Mouse (Mus musculus) frontal cortex, postnatal 25 days (tissue): ENCODE measurements around the gene Vim.
A peak's percentile ranks its signal among the peaks of the same experiment; 100 is the strongest.
"Not testable (repeated sequence)": the region's sequence is repeated elsewhere in the genome, so short reads cannot be mapped to it uniquely, and the experiment has no call there.

ENCODE experiments used
- DNase-seq, 2 experiments: peaks; one replicate each; pipeline ENCODE4 v3.0.0; 2022; ENCODE audit warnings: low spot score in 2 of 2

Gene Vim

DNA sequence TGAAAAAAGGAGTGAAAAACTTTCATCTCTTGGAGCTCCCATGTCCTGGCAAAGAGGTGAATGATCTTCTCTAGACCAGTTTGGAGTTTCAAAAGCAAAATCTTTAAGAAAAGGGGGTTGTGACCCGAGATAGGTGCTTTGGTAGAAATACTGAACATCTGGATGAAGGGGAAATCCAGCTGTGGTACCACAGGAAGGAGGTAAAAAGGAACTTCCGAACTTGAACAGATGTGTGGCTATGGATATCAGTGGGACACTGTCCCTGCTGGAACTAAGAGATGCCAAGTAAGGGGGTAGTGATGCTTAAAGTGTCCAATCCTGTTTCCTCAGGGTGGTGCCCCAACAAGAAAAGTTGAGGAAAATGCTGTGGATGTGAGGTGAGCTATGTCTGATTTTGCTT, 3.6 kb upstream of the Vim start:
- DNase-seq = no peak

DNA sequence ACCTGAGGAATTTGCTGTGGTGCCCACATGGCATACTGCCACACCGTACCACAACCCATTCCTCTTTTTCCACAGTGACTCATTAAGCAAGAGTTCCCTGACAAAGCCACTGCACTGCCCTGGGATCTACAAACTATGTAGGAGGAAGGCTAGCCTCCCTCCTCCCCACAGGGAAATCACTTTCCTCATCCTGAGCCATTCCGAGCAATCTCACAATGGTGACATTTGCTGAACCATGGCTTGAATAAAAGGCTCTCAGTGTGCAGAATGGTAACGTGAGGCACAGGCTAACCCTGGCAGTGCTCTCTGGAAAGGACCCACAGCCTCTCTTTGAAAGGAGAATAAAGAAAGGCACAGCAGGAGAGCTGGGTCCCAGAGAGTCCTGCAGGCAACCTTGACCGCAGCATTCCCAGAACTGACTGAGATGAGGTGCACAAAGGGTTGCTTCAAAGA, 1.6 kb upstream of the Vim start:
- DNase-seq = no peak

DNA sequence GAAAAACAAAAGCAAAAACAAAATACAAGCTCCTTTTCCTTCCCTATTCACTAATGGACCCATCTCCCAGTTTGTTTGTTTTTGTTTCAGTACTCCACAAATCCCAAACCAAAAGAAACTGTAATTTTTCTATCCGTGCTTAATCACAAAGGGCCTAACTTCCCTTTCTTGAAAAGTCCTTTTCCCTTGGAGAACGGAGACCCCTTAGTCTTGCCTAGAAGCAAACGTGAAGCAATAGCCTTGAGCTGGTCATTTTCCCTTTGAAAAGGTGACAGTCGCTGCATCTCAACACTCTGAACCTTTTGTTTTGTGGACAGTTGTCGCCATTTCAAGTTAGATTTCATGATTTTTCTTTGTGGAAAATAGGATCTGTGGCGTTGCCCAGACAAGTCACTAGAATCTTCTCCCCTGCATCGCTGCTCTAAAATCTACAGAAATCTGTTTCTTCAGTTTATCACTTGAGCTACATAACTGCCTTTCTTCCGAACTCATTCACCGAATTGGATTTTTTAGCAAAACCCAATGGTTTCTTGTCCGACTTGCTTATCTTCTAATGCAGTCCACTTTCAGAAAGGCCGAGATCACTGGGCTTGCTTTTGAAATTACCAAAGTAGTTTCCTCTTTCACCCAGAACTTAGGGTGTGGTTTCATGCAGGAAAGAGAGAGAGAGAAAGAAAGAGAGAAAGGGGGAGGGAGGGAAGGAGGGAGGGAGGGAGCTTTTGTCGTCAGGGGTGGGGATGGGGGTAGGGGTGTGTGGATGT, 900 bp upstream of the Vim start:
- DNase-seq = no peak

DNA sequence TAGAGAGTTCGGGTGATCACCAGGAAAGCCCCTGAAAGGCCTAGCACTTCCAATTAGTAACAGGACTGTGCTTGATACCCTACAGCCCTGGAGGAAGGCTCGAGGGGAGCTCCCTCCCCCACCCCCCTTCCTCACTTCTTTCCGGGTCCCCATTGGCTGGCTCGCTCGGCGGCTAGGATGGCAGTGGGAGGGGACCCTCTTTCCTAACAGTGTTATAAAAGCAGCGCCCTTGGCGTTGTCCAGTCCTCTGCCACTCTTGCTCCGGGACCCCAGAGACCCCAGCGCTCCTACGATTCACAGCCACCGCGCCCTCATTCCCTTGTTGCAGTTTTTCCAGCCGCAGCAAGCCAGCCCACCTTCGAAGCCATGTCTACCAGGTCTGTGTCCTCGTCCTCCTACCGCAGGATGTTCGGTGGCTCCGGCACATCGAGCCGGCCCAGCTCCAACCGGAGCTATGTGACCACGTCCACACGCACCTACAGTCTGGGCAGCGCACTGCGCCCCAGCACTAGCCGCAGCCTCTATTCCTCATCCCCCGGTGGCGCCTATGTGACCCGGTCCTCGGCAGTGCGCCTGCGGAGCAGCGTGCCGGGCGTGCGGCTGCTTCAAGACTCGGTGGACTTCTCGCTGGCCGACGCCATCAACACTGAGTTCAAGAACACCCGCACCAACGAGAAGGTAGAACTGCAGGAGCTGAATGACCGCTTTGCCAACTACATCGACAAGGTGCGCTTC, 506 bp downstream of the Vim start:
- peak in 1 of 2 experiments; percentile 14 for DNase-seq

DNA sequence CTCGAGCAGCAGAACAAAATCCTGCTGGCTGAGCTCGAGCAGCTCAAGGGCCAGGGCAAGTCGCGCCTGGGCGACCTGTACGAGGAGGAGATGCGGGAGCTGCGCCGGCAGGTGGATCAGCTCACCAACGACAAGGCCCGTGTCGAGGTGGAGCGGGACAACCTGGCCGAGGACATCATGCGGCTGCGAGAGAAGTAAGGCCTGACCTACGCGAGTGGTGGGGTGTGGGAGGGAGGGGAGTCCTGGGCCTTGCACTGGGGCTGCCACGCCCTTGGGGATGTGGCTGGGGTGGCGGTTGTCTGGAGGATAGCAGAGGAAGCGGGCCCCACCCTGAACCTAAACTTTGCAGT, 1.0 kb downstream of the Vim start:
- no peak for DNase-seq

DNA sequence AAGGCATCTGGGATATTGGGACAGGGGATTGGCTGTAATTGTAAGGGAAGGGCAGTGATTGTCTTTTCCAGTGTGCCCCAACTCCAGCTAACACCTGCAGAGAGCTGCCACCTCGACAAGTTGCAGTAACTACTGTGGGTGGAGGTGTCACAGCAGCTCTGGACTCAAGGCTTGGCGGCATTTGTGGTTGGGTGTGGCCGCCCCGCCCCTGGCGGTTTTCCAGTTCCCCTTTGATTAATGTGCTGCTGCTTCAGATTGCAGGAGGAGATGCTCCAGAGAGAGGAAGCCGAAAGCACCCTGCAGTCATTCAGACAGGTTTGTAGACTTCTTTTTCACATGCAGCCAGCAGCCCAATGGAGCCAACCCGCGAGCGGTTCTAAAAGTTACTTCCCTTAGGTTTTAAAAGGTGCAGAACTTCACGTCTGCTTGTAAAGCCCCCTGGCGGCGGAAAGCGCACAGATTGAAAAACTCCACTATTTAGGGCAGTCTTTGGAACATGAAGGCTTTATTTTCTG, 1.6 kb downstream of the Vim start:
- peak; percentile 69 to 70 for DNase-seq

DNA sequence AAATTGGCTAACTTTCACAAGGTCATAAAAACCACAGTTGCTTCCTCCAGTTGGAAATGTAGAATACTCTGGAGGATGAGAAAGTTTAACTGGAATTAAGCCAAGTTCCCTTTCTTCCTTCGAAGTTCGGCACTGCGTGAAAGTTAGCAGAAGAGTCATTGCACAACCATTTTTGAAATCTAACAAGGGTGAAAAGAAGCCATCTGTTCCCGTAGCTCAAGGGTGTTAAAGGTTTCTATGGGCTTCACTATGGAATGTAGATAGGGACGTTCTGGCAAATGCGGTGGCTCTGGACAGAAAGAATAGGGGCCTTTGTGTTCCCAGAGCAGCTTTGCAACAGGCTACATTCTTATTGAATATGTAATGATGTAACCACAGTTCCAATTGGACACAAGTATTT, 2.2 kb downstream of the Vim start:
- DNase-seq = no peak

DNA sequence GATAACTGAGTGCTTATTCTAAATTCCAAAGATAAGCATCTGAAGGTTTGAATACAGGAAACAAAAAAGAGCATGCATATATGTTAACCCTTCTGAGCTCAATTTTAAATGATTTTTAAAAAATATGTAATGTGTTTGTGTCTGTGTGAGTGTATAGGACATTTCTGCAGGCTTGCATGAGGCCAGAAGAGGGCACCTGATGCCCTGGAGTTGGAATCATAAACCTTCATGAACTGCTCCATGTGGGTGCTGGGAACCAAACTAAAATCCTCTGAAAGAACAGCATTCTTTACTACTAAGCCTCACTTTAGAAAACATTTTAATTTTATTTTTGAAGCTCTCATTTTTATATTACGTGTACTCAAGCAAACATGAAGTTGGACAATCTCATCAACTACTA, 3.7 kb downstream of the Vim start:
- DNase-seq = no peak

DNA sequence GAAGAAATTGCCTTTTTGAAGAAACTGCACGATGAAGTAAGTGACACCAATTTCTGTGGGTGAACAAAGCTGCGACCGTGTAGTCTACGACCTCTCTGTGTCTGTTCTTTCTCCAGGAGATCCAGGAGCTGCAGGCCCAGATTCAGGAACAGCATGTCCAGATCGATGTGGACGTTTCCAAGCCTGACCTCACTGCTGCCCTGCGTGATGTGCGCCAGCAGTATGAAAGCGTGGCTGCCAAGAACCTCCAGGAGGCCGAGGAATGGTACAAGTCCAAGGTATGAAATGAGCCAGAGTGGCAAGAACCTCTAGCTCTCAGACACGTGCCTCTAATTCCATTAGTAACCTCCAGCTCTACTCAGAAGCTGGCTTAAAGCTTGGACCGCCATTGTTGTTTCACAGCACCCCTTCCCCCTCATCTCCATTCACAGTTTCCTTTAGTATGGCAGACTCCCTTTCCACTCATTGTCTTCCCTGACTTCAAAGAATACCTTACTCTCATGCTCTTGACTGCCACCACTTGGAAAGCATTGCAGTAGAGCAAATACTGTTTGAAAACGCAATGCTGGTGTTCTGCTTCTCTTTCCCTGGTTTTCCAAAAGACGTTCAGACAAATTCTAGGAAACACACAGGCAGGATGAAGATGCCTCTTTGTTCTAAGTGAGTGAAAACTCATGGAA, 4.9 kb downstream of the Vim start:
- no peak for DNase-seq

DNA sequence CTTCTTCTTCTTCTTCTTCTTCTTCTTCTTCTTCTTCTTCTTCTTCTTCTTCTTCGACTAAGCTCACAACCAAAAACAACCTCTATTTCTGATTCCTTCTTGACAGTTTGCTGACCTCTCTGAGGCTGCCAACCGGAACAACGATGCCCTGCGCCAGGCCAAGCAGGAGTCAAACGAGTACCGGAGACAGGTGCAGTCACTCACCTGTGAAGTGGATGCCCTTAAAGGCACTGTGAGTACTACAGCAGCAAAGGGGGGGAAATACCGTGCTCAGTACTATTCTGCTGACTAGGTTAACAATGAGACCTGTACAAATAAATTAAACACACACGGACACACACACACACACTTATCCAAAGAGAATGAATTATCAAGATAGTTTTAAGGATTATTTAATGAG, 5.6 kb downstream of the Vim start:
- DNase-seq = no peak

DNA sequence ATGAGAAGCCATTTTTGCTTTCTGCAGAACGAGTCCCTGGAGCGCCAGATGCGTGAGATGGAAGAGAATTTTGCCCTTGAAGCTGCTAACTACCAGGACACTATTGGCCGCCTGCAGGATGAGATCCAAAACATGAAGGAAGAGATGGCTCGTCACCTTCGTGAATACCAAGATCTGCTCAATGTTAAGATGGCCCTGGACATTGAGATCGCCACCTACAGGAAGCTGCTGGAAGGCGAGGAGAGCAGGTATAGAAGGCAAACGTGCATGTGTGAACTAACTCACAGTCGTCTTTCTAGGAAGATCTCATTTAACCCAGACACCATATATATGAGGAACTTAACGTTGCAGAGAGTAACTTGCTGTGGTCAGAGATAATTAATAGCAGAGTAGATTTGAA, 6.3 kb downstream of the Vim start:
- DNase-seq = no peak

DNA sequence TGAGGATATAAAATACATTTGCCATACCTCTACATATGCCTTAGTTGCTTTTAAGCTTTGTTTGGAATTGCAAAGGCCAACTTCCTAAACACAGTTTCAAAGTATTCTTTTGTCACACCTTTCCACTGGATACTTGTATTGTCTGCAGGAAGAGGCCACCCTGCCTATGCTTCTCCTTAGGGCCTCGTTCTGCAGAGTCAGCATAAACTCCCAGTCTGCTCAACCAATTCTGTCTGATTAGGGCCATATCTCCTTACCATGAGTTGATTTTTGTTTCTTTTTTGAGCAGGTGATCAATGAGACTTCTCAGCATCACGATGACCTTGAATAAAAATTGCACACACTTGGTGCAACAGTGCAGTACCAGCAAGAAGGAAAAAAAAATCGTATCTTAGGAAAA, 8.5 kb downstream of the Vim start:
- no peak for DNase-seq

DNA sequence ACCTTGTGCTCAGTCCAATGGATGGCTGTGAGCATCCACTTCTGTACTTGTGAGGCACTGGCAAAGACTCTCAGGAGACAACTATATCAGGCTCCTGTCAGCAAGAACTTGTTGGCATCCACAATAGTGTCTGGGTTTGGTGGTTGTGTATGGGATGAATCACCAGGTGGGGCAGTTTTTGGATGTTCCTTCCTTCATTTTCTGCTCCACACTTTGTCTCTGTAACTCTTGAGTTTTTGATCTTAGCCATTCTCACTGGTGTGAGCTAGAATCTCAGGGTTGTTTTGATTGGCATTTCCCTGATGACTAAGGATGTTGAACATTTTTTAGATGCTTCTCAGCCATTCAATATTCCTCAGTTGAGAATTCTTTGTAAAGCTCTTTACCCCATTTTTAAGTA, 10.0 kb downstream of the Vim start:
- DNase-seq = not testable (repeated sequence)

DNA sequence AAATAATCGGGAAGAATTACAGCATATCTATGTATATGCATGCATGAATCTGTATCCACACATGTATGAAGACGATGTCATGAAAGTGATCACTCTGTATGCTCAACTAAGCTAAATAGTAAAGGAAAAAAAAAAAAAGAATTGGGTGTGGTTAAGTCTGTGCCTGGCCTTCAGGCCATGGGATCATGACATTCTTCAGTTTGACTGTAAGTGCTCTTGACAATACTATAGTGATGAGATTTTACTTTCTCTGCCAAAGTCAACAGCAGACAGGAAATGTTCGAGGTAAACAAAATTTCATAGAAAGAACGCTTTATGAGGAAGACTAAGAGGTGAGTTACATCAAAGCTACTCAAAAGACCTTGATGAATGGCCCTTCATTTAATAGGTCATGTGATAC, 19.6 kb downstream of the Vim start:
- DNase-seq = no peak

DNA sequence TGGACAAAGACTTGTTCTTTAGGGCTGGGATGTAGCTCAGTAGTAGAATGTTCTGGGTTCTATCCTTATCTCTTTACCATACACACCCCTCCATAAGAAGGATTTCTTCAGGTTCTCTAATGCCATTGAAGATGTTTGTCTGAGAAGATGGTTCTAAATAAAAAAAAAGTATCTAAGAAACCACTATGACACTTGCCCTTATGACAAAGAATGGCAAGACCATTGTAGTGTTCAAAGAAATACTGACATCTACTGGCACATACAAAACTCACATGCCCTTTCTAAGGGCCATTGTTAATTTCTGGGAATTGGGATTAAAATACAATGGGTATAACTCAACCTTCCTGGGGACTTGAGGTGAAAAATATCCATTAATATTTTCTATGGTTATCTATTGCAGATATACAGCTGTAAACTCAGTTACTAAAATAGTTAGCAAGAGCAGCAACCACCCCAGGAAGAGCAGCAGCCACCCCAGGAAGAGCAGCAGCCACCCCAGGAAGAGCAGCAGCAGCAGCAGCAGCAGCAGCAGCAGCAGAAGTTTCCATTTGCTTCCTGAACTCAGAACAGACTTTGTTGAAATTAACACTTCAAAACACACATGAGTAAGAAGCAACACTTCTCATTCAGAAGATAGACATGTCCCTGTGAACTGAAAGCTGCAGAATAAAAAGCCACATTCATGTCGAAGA, 23.4 kb downstream of the Vim start:
- DNase-seq = no peak

DNA sequence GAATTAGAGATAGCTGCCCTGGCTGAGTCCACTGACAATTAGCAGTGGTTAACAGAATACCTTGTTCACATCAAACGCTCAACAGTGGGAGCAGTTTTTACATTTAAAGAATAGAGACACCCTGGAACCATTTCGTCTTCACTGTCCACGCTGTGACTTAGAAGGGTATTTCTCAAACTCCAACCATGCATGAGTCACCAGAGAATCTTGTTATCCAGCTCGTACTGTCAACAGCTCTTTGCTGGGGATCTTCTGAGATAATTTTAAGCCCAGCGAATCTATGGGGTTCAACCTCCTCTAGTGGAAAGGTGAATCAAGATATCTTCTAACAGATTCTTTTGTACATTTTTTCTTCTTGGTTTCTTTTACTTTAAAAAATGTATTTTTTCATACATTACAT, 24.4 kb downstream of the Vim start:
- DNase-seq = no peak

DNA sequence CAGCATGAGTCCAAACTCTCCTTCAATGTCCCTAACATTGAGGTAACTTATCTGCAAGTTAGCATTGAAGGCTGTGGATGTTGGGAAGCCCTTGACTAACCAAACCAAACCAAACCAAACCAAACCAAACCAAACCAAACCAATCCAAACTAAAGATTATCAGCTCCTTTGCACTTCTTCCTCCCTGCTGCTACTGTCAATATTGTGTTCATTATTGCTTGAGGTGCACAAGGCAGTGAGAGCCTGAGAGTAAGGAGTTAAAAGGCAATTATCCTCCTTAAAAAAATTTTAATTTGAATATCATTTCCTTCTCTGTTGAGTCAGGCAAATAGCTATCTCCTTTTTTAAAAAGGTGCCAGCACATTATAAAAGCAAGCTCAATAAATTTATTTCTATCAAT, 29.4 kb downstream of the Vim start:
- DNase-seq = no peak

DNA sequence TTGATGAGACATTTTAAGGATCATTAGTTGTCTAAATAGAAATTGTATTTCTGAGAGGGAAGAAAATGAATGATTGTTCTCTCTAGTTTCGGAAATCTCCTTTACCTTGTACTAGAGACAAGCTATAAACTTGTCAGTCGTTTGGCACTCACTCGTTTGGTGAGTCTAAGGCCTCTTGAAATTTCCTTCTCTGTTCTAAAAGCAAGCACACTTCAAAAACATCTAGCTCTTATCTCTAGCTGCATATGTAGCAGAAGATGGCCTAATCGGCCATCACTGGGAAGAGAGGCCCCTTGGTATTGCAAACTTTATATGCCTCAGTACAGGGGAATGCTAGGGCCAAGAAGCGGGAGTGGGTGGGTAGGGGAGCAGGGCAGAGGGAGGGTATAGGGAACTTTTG, 29.9 kb downstream of the Vim start:
- not testable (repeated sequence) for DNase-seq

DNA sequence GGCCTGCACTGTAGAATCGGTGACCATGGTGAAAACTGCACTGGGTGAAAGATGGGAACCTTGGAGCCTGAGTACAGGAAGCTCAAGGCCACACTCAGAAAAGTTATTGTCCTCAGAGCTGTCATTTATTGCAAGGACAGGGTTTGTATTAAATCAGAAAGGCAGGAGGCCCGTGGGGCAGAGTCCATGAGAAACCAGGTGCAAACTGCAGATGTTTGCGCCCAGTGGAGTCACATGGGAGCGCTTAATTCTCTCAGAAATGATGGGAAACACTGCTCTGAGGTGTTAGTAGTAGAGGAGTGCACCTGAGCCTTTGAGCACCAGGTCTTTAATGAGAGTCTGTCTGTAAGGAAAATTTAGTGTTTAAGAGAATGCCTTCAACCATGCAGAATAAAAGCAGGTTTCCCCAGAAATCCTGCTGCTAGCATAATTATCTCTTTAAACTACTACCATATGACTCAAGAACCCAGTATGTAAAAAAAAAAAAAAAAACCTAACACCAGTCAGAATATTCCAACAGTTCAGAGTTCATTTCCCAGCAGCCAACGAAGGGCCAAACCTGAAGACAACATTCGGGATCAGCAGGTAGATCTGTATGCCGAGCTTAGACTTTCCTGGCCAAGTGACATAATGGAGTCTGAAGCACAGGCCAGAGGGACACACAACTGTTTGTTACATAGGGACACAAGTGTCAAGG, 56.6 kb downstream of the Vim start:
- no peak for DNase-seq
